Mouse (Mus musculus) MEL (cell line): ENCODE results near the gene Irak1. TPM values are rescaled to one million over a fixed set of nuclear protein-coding genes. Genes with fewer than 3 reads are reported as not detected.

ENCODE experiments used
- DNase-seq: peaks from one replicate; pipeline ENCODE4 v3.0.0; 2011; ENCODE audit warnings: low read depth, low spot score
- H3K27ac ChIP-seq: 2 replicates; pipeline ENCODE4 v1.5.1; 2012; ENCODE audit warnings: low read depth, mild to moderate bottlenecking, control low read depth, low read length, moderate library complexity; ENCODE audit not compliant: control insufficient read depth
- H3K27me3 ChIP-seq, 2 experiments: fragments of 150-350 bp in 1 of 2; sonication (generic) in 1 of 2; 2 replicates each; pipeline ENCODE4 v1.6.1; 2012; ENCODE audit warnings: low read length in 2 of 2, mild to moderate bottlenecking in 2 of 2, improper control_type of control experiment in 1 of 2, moderate library complexity in 1 of 2; ENCODE audit not compliant: insufficient read depth in 2 of 2, control insufficient read depth in 1 of 2
- H3K36me3 ChIP-seq, 2 experiments: 2 replicates each; pipeline ENCODE4 v1.6.1; 2012 to 2014; ENCODE audit warnings: low read length in 2 of 2, improper control_type of control experiment in 1 of 2, inconsistent platforms in 1 of 2, mild to moderate bottlenecking in 1 of 2; ENCODE audit not compliant: insufficient read depth in 2 of 2, control insufficient read depth in 1 of 2
- H3K4me1 ChIP-seq, 2 experiments: fragments of 150-350 bp in 1 of 2; sonication (generic) in 1 of 2; 2 replicates each; pipeline ENCODE4 v1.6.1; 2012; ENCODE audit warnings: low read length in 2 of 2, improper control_type of control experiment in 1 of 2, mild to moderate bottlenecking in 1 of 2; ENCODE audit not compliant: insufficient read depth in 2 of 2, control insufficient read depth in 1 of 2
- H3K4me3 ChIP-seq, 2 experiments: fragments of 150-350 bp in 1 of 2; sonication (generic) in 1 of 2; 2 replicates each; pipeline ENCODE4 v1.5.1; 2012; ENCODE audit warnings: low read depth in 2 of 2, low read length in 2 of 2, mild to moderate bottlenecking in 2 of 2, moderate library complexity in 2 of 2, control low read depth in 1 of 2, improper control_type of control experiment in 1 of 2; ENCODE audit not compliant: control insufficient read depth in 1 of 2, insufficient read depth in 1 of 2
- H3K79me2 ChIP-seq: 2 replicates; pipeline ENCODE4 v1.6.1; 2012; ENCODE audit warnings: mild to moderate bottlenecking, low read length, moderate library complexity; ENCODE audit not compliant: control insufficient read depth, poor library complexity, insufficient read depth
- H3K9ac ChIP-seq: 2 replicates; pipeline ENCODE4 v1.6.1; 2012; ENCODE audit warnings: low read depth, mild to moderate bottlenecking, control low read depth, low read length, moderate library complexity; ENCODE audit not compliant: control insufficient read depth, poor library complexity, severe bottlenecking
- H3K9me3 ChIP-seq: fragments of 150-350 bp; sonication (generic); replicated peaks from 2 replicates; pipeline ENCODE4 v1.6.1; 2012; ENCODE audit warnings: mild to moderate bottlenecking, low read length, improper control_type of control experiment, moderate library complexity; ENCODE audit not compliant: insufficient read depth
- E2F4 ChIP-seq: IDR thresholded peaks from 2 replicates; pipeline ENCODE4 v1.6.1; 2011; ENCODE audit warnings: low read depth, low read length, improper control_type of control experiment, borderline replicate concordance
- ELF1 ChIP-seq: IDR thresholded peaks from 2 replicates; pipeline ENCODE4 v1.6.1; 2014; ENCODE audit warnings: low read depth, mild to moderate bottlenecking, inconsistent platforms, low read length, improper control_type of control experiment, moderate library complexity
- EP300 ChIP-seq, 2 experiments: IDR thresholded peaks; 2 replicates each; pipeline ENCODE4 v1.6.1; 2011; ENCODE audit warnings: improper control_type of control experiment in 2 of 2, low read length in 2 of 2, low read depth in 1 of 2, mild to moderate bottlenecking in 1 of 2
- ETS1 ChIP-seq: IDR thresholded peaks from 2 replicates; pipeline ENCODE4 v1.6.1; 2012; ENCODE audit warnings: low read depth, mild to moderate bottlenecking, inconsistent platforms, low read length, improper control_type of control experiment, moderate library complexity
- GATA1 ChIP-seq: IDR thresholded peaks from 2 replicates; pipeline ENCODE4 v1.6.1; 2011; ENCODE audit warnings: low read depth, low read length, improper control_type of control experiment
- MAX ChIP-seq: IDR thresholded peaks from 2 replicates; pipeline ENCODE4 v1.6.1; 2011; ENCODE audit warnings: low read length, improper control_type of control experiment
- MYB ChIP-seq: IDR thresholded peaks from 2 replicates; pipeline ENCODE4 v1.6.1; 2011; ENCODE audit warnings: mild to moderate bottlenecking, low read depth, low read length, improper control_type of control experiment
- MYC ChIP-seq: IDR thresholded peaks from 2 replicates; pipeline ENCODE4 v1.6.1; 2011; ENCODE audit warnings: low read depth, mild to moderate bottlenecking, low read length, improper control_type of control experiment, moderate library complexity
- RAD21 ChIP-seq: IDR thresholded peaks from 2 replicates; pipeline ENCODE4 v1.6.1; 2011; ENCODE audit warnings: mild to moderate bottlenecking, low read depth, low read length, improper control_type of control experiment
- RCOR1 ChIP-seq: IDR thresholded peaks from 2 replicates; pipeline ENCODE4 v1.6.1; 2012; ENCODE audit warnings: low read depth, mild to moderate bottlenecking, inconsistent platforms, low read length, improper control_type of control experiment
- TAL1 ChIP-seq: IDR thresholded peaks from 2 replicates; pipeline ENCODE4 v1.6.1; 2012; ENCODE audit warnings: mild to moderate bottlenecking, inconsistent platforms, low read length, moderate library complexity, mixed read lengths
- TCF12 ChIP-seq: IDR thresholded peaks from 2 replicates; pipeline ENCODE4 v1.6.1; 2014; ENCODE audit warnings: low read depth, mild to moderate bottlenecking, inconsistent platforms, low read length, improper control_type of control experiment, moderate library complexity
- UBTF ChIP-seq: IDR thresholded peaks from 2 replicates; pipeline ENCODE4 v1.6.1; 2012; ENCODE audit warnings: low read depth, mild to moderate bottlenecking, inconsistent platforms, low read length, improper control_type of control experiment, moderate library complexity, borderline replicate concordance; ENCODE audit not compliant: insufficient read depth
- USF2 ChIP-seq, 2 experiments: IDR thresholded peaks; 2 replicates each; pipeline ENCODE4 v1.6.1; 2011 to 2012; ENCODE audit warnings: improper control_type of control experiment in 2 of 2, low read length in 2 of 2, borderline replicate concordance in 1 of 2, inconsistent platforms in 1 of 2, low read depth in 1 of 2, mild to moderate bottlenecking in 1 of 2; ENCODE audit not compliant: insufficient read depth in 1 of 2
- ZC3H11A ChIP-seq: IDR thresholded peaks from 2 replicates; pipeline ENCODE4 v1.6.1; 2012; ENCODE audit warnings: low read depth, mild to moderate bottlenecking, inconsistent platforms, low read length, improper control_type of control experiment
- ZKSCAN1 ChIP-seq: IDR thresholded peaks from 2 replicates; pipeline ENCODE4 v1.6.1; 2012; ENCODE audit warnings: low read depth, mild to moderate bottlenecking, inconsistent platforms, low read length, improper control_type of control experiment, moderate library complexity
- ZNF384 ChIP-seq: IDR thresholded peaks from 2 replicates; pipeline ENCODE4 v1.6.1; 2012; ENCODE audit warnings: low read depth, mild to moderate bottlenecking, inconsistent platforms, low read length, improper control_type of control experiment
- polyA plus RNA-seq, 2 experiments: library from polyadenylated mRNA; stranded (reverse) in 1 of 2; unstranded in 1 of 2; fragments of >175 nt in 1 of 2; fragments of >200 nt in 1 of 2; gene quantifications; 2 replicates each; pipeline versions ENCODE4 v1.2.1 to v1.2.4; 2012; ENCODE audit warnings: low replicate concordance in 2 of 2, low read depth in 1 of 2; ENCODE audit not compliant: insufficient read length in 2 of 2, insufficient read depth in 1 of 2, missing spikeins in 1 of 2
- total RNA-seq: library from RNA; depleted of rRNA; stranded (reverse); fragments of 300-350 nt; gene quantifications from 2 replicates; pipeline ENCODE4 v1.2.3, GENCODE M21; 2012

Irak1 gene
- total and polyA plus RNA-seq, 3 experiments: 33.7 to 106 TPM; not detected in 1

DNA sequence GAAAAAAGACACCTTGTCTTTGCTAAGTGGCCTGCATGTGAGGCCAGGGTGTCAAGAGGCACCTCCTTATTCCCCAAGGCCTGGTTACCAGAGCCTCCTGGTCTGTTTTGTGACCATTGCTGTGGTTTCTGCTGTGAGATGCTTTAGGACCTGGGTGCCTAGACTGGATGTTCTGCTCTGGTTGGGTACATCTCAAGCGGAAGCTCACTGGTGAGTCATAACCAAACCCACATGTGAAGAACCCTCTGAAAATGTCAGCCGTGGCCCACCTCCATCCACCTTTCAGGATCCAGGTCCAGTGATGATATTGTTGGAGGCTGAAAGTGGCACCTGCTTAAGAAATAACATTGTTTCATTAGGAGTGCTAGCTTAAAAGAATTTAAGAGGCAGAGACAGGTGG is 47.4 kb downstream of the Irak1 start:
- no peaks in the 10 kb centered on the region for H3K79me2 ChIP-seq
- TF ChIP-seq TAL1 (no peak), ZKSCAN1 (no peak), UBTF (no peak), USF2 (IDR thresholded peaks at IDR 0.05; ENCODE audit: borderline replicate concordance in 1 of 2, insufficient read depth in 1 of 2, low read depth in 1 of 2, low read length in 2 of 2) (no peak), RAD21 (no peak), ELF1 (no peak), MYC (no peak), E2F4 (no peak)
- TF ChIP-seq, all 39 proteins: peak for 0
- Histone ChIP-seq H3K36me3 (peaks cover 0 to 13% of the 10 kb centered on the region in 2 experiments; a peak in 2 of 4 replicates), H3K27me3 (no peaks in the 10 kb centered on the region), H3K27ac (no peak overlapping the region), H3K9ac (no peak overlapping the region), H3K4me1 (peaks cover 4 to 6% of the 10 kb centered on the region in 2 experiments), H3K4me3 (no peak overlapping the region), H3K9me3 (no peaks in the 10 kb centered on the region)
- no peak for DNase-seq

DNA sequence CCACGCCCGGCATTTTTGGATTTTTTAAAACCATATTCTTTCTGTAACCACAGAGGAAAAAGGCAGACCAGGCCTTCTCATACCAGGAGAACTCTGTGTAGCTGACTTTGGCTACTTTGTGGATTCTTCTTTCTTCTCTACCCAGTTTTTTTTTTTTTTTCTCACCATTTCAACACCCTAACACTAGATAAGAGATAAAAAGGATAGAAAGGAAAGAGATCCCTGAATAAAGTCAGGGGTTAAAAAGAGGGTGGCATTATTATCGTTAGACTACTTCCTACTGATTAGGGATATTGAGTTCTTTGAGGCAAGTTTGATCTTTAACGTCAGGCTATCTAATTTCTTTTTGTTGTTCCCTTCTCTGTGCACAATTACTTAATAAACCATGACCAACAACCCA is 50.9 kb downstream of the Irak1 start:
- Histone ChIP-seq H3K4me1 (peaks cover 6 to 24% of the 10 kb centered on the region in 2 experiments), H3K79me2 (no peaks in the 10 kb centered on the region; the same call in 1 of the 2 replicates), H3K27me3 (no peaks in the 10 kb centered on the region), H3K36me3 (peaks cover 0 to 42% of the 10 kb centered on the region in 2 experiments; a peak in 2 of 4 replicates), H3K9ac (no peak overlapping the region), H3K27ac (peak overlapping the region; percentile 52), H3K9me3 (no peaks in the 10 kb centered on the region), H3K4me3 (no peak overlapping the region)
- DNase-seq: no peak
- 0 out of 4 replicates have a peak, but pooled peaks of 1 of the 2 experiments have one; percentile 31 for TF ChIP-seq EP300 (IDR thresholded peaks at IDR 0.05; ENCODE audit: low read depth in 1 of 2, low read length in 2 of 2)
- TF ChIP-seq ZNF384: peak; percentile 73
- no peak for TF ChIP-seq MYB
- TF ChIP-seq GATA1: peak; percentile 51; the same call in 1 of the 2 replicates

DNA sequence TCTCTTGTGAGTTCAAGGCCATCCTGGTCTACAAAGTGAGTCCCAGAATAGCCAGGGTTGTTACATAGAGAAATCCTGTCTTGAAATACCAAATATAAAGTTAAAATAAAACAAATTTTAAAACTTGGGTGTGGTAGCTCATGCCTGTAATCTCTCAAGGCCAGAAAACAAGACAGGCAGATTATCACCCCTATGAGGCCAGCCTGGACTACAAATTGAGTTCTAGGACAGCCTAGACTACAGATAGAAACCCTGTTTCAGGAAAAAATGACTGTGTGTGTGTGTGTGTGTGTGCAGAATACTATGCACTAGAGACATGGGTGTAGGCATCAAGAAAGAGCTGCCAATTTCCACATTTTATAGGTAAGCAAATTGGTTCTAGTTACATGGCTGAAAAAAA is 52.9 kb downstream of the Irak1 start:
- no peaks in the 10 kb centered on the region for H3K9me3 ChIP-seq
- TF ChIP-seq TCF12: 0 out of 2 replicates have a peak, but pooled peaks have one; percentile 21
- TF ChIP-seq ZC3H11A: no peak
- TF ChIP-seq EP300 (IDR thresholded peaks at IDR 0.05; ENCODE audit: low read depth in 1 of 2, low read length in 2 of 2): peak in 1 of 2 experiments; percentile 53; a peak in 1 of 4 replicates
- no peak for TF ChIP-seq ETS1
- TF ChIP-seq MAX: no peak
- peak; percentile 35; the same call in 1 of the 2 replicates for TF ChIP-seq ZNF384
- TF ChIP-seq RCOR1: 0 out of 2 replicates have a peak, but pooled peaks have one; percentile 8
- peak; percentile 20; the same call in 1 of the 2 replicates for TF ChIP-seq TAL1
- peak overlapping the region; percentile 93 for H3K27ac ChIP-seq
- peak overlapping the region; percentile 47 for H3K9ac ChIP-seq
- H3K27me3 ChIP-seq: no peaks in the 10 kb centered on the region
- H3K36me3 ChIP-seq: peaks cover 0 to 42% of the 10 kb centered on the region in 2 experiments; a peak in 2 of 4 replicates
- no peak overlapping the region for H3K4me3 ChIP-seq
- H3K4me1 ChIP-seq: peaks cover 6 to 24% of the 10 kb centered on the region in 2 experiments
- peak; percentile 43 for DNase-seq
- peaks cover 9% of the 10 kb centered on the region for H3K79me2 ChIP-seq
